Mouse (Mus musculus) bone marrow, adult 2 months (tissue): ENCODE data around the gene Gm5134. TPM values are rescaled to one million over a fixed set of nuclear protein-coding genes. Genes with fewer than 3 reads are reported as not detected.

Experiments used
- H3K27ac ChIP-seq: fragments of 200-500 bp; 2 replicates; pipeline ENCODE4 v1.5.1; 2012; ENCODE audit warnings: low read depth, mild to moderate bottlenecking, control low read depth, inconsistent platforms, low read length; ENCODE audit not compliant: control insufficient read depth, poor library complexity, insufficient read depth
- H3K4me1 ChIP-seq: fragments of 200-500 bp; 2 replicates; pipeline ENCODE4 v1.6.1; 2011; ENCODE audit warnings: low read length; ENCODE audit not compliant: control insufficient read depth, insufficient read depth
- H3K4me3 ChIP-seq: fragments of 200-500 bp; replicated peaks from 2 replicates; pipeline ENCODE3; 2011; ENCODE audit warnings: mild to moderate bottlenecking, low read depth, low read length, control low read depth; ENCODE audit not compliant: control insufficient read depth
- CTCF ChIP-seq: fragments of 200-500 bp; IDR thresholded peaks from 2 replicates; pipeline ENCODE4 v1.5.1; 2011; ENCODE audit warnings: low read length, control low read depth; ENCODE audit not compliant: control insufficient read depth, insufficient read depth
- POLR2A ChIP-seq: fragments of 200-500 bp; IDR thresholded peaks from 2 replicates; pipeline ENCODE4 v1.6.1; 2011; ENCODE audit warnings: low read depth, mild to moderate bottlenecking, control low read depth, low read length, borderline replicate concordance; ENCODE audit not compliant: control insufficient read depth
- WGBS: fragments of 180-500 bp; shearing (Covaris S2); methylation state at CpG from one replicate; pipeline ENCODE4 v1.1.7; 2018; 5-methylcytosine and 5-hydroxymethylcytosine counted together
- polyA plus RNA-seq: library from polyadenylated mRNA; stranded (reverse); fragments of >200 nt; gene quantifications from 2 replicates; pipeline ENCODE4 v1.2.4, GENCODE M21; 2011; ENCODE audit warnings: low replicate concordance; ENCODE audit not compliant: missing spikeins, insufficient read depth, insufficient read length

Gene Gm5134
- polyA plus RNA-seq, 1 experiment, result not detected

- no peak overlapping the region for H3K4me3 ChIP-seq
Observed at GRCm38 (mm10) chr10:76016886-76017285, 62.6 kb downstream of the Gm5134 start.

DNA sequence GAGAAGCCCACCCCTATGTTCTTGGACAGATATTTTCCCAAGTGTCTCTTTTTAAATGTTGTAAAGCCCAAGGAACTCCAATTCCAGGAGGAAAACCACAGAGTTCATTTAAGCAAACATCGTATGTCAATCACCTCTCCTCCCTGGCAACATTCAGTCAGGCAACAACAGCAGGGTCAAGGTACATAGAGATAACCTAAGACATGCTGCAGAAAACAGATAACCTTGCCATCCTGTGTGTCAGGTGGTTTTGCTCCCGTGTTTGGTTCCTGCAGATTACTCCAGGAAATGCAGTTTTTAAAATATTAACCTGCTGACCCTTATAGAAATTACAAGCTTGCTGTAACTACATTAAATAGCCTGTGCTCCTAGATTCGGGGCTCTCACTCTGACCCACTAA is 67.4 kb downstream of the Gm5134 start:
- no peaks in the 10 kb centered on the region; the same call in 1 of the 2 replicates for H3K4me1 ChIP-seq
- H3K4me3 ChIP-seq, result no peak overlapping the region
- TF ChIP-seq CTCF (no peak), POLR2A (no peak)
- 44% methylated on average over 3 of the region's 3 CpGs for WGBS
- H3K27ac ChIP-seq, result no peak overlapping the region

More at GRCm38 (mm10) chr10:76016886-76017285, 62.6 kb downstream of the Gm5134 start:
- TF ChIP-seq POLR2A (no peak), CTCF (no peak)
- no peaks in the 10 kb centered on the region for H3K4me1 ChIP-seq
- 77% methylated on average over 3 of the region's 3 CpGs for WGBS
- H3K27ac ChIP-seq, result no peak overlapping the region

GRCm38 (mm10) chr10:76023921-76024320 is 69.6 kb downstream of the Gm5134 start:
- no peak for TF ChIP-seq CTCF
- no peak for TF ChIP-seq POLR2A
- H3K27ac ChIP-seq, result no peak overlapping the region
- no peak overlapping the region for H3K4me3 ChIP-seq
- H3K4me1 ChIP-seq, result no peaks in the 10 kb centered on the region; the same call in 1 of the 2 replicates
- 90% methylated on average over 6 of the region's 6 CpGs for WGBS

DNA sequence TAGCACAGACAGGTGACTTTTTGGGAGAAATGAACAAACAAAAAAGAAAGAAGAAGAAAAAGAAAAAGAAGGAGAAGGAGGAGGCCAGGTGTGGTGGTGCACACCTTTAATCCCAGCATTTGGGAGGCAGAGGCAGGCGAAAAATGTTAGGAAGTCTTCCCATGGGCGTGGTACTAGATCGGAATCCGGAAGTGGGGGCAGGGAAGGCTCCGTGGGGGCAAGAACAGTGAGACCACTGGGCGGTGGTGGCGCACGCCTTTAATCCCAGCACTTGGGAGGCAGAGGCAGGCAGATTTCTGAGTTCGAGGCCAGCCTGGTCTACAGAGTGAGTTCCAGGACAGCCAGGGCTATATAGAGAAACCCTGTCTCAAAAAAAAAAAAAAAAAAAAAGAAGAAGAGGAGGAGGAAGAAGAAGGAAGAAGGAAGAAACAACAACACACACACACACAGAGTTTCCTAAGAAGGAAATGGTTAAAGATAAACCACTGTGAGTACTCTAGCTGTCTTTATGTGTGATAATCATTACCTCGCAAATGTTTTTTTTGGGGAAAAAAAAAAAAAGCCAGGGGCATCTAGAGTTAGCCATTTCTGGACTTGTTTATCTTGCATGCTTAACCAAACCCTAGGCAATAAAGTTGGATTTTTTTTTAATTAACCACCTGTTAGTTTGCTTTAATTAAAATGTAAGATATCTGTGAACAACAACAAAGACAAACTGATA is 71.3 kb downstream of the Gm5134 start:
- Histone ChIP-seq H3K4me1 (no peaks in the 10 kb centered on the region; the same call in 1 of the 2 replicates), H3K4me3 (no peak overlapping the region), H3K27ac (no peak overlapping the region)
- WGBS, result 81% methylated on average over 10 of the region's 10 CpGs
- no peak for TF ChIP-seq POLR2A
- no peak for TF ChIP-seq CTCF

GRCm38 (mm10) chr10:76027127-76028015 is 73.1 kb downstream of the Gm5134 start:
- no peaks in the 10 kb centered on the region; the same call in 1 of the 2 replicates for H3K4me1 ChIP-seq
- TF ChIP-seq POLR2A (no peak), CTCF (no peak)
- 61% methylated on average over 12 of the region's 12 CpGs for WGBS
- no peak overlapping the region for H3K27ac ChIP-seq
- no peak overlapping the region for H3K4me3 ChIP-seq

DNA sequence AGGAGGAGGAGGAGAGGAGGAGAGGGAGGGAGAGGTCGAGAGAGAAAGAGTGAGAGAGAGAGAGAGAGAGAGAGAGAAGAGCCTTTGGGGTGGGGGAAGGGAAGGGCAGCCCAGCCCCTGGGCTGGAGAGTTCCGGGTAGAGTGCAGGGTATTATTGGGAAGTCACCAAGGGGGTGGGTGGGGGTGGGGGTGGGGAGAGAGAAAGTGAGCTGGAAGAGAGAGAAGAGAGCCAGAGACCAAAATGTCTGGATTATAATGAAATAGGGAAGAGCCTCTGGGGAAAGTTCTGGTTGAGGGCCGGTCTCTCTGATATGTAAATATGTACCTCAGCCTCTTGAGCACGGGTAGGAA is 73.7 kb downstream of the Gm5134 start:
- H3K4me3 ChIP-seq, result no peak overlapping the region
- H3K4me1 ChIP-seq, result no peaks in the 10 kb centered on the region; the same call in 1 of the 2 replicates
- H3K27ac ChIP-seq, result no peak overlapping the region
- no peak for TF ChIP-seq POLR2A
- no peak for TF ChIP-seq CTCF
- WGBS, result 40% methylated on average over 4 of the region's 4 CpGs

DNA sequence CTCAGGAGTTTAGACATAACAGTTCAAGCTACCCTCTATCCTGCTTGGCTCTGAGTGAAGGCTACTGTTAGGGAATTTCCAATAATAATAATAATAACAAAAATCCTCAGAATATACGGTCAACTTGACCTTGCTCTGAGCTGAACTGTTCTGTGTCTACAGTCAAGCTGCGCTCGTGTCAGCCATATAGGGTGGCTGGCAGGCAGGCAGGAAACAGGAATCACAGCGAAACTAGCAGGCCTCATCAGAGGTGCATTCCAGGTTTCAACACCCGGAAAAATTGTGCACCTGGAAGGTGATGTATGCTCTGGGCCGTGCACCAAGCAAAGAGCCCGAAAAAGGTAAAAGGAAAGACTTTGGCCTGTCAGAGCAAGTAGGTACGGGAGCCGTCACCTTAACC is 74.1 kb downstream of the Gm5134 start:
- H3K4me3 ChIP-seq, result no peak overlapping the region
- H3K4me1 ChIP-seq, result no peaks in the 10 kb centered on the region; the same call in 1 of the 2 replicates
- no peak overlapping the region for H3K27ac ChIP-seq
- 81% methylated on average over 9 of the region's 9 CpGs for WGBS
- no peak for TF ChIP-seq CTCF
- no peak for TF ChIP-seq POLR2A

- WGBS, result 82% methylated on average over 5 of the region's 5 CpGs
- no peaks in the 10 kb centered on the region; the same call in 1 of the 2 replicates for H3K4me1 ChIP-seq
- no peak overlapping the region for H3K27ac ChIP-seq
- TF ChIP-seq POLR2A (no peak), CTCF (no peak)
- no peak overlapping the region for H3K4me3 ChIP-seq
Observed at GRCm38 (mm10) chr10:76029276-76029675, 75.0 kb downstream of the Gm5134 start.
